Mouse (Mus musculus) liver, embryonic 13.5 days (tissue): Measurements from ENCODE around the gene Tmem92. TPM values are rescaled to one million over a fixed set of nuclear protein-coding genes. Genes with fewer than 3 reads are reported as not detected.

Experiments
- ATAC-seq: fragments of 200-750 bp; cut with Nextera tagmentation; 2 replicates; pipeline ENCODE4 v1.8.0; 2017; ENCODE audit warnings: low read depth, mild to moderate bottlenecking, moderate number of reproducible peaks, moderate library complexity
- DNase-seq: peaks from one replicate; pipeline ENCODE4 v3.0.0; 2022
- H3K27ac ChIP-seq: fragments of 300-500 bp; sonication (generic); 2 replicates; pipeline ENCODE4 v1.5.1; 2015; ENCODE audit warnings: moderate library complexity, mild to moderate bottlenecking, inconsistent platforms
- H3K27me3 ChIP-seq: fragments of 300-500 bp; sonication (generic); 2 replicates; pipeline ENCODE4 v1.6.1; 2015; ENCODE audit warnings: mild to moderate bottlenecking, inconsistent platforms
- H3K36me3 ChIP-seq: fragments of 300-500 bp; sonication (generic); 2 replicates; pipeline ENCODE4 v1.6.1; 2015; ENCODE audit warnings: mild to moderate bottlenecking, inconsistent platforms
- H3K4me1 ChIP-seq: fragments of 300-500 bp; sonication (generic); replicated peaks from 2 replicates; pipeline ENCODE4 v1.6.1; 2015; ENCODE audit warnings: inconsistent platforms
- H3K4me2 ChIP-seq: fragments of 300-500 bp; sonication (generic); 2 replicates; pipeline ENCODE4 v1.6.1; 2015; ENCODE audit warnings: inconsistent platforms, mild to moderate bottlenecking, moderate library complexity
- H3K4me3 ChIP-seq: fragments of 300-500 bp; sonication (generic); replicated peaks from 2 replicates; pipeline ENCODE4 v1.5.1; 2015; ENCODE audit warnings: mild to moderate bottlenecking, inconsistent platforms
- H3K9ac ChIP-seq: fragments of 300-500 bp; sonication (generic); 2 replicates; pipeline ENCODE4 v1.6.1; 2015; ENCODE audit warnings: mild to moderate bottlenecking, inconsistent platforms
- H3K9me3 ChIP-seq: fragments of 300-500 bp; sonication (generic); replicated peaks from 2 replicates; pipeline ENCODE4 v1.6.1; 2016; ENCODE audit warnings: inconsistent platforms
- WGBS: fragments of 180-500 bp; shearing (Covaris S2); methylation state at CpG from one replicate; pipeline ENCODE4 v1.1.7; 2015; ENCODE audit not compliant: insufficient replicate concordance; 5-methylcytosine and 5-hydroxymethylcytosine counted together
- polyA plus RNA-seq: library from polyadenylated mRNA; unstranded; fragments of >200 nt; fragmentation: Nextera tagmentation; extraction: Ambion mirVana; gene quantifications from 2 replicates; pipeline ENCODE4 v1.2.1, GENCODE M21; 2015

Gene Tmem92
- polyA plus RNA-seq, 1 experiment from 2014 or later = not detected

DNA sequence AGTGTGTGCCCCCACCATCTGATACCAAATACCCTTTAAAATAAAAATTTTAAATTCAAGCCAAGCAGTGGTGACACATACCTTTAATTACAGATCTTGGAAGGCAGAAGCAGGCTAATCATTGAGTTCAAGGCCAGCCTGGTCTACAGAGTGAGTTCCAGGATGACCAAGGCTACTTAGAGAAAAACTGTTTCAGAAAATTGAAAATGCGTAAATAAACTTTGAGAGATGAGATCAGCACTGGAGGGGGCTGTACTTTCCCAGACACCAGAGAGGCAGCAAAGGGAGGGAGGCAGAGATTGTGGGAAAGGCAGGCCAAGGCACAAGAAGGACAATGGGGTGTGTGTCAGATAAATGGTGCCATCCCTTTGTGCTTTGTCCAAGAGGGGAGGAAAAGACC lies 20.2 kb downstream of the Tmem92 start:
- Histone ChIP-seq H3K4me1 (no peaks in the 10 kb centered on the region), H3K27me3 (no peaks in the 10 kb centered on the region), H3K27ac (no peak overlapping the region), H3K4me2 (no peak overlapping the region), H3K36me3 (no peaks in the 10 kb centered on the region), H3K9ac (no peak overlapping the region), H3K9me3 (no peaks in the 10 kb centered on the region), H3K4me3 (no peak overlapping the region)
- DNase-seq (no peak), ATAC-seq (no peak)
- WGBS = 64% methylated on average over 1 of the region's 1 CpGs

DNA sequence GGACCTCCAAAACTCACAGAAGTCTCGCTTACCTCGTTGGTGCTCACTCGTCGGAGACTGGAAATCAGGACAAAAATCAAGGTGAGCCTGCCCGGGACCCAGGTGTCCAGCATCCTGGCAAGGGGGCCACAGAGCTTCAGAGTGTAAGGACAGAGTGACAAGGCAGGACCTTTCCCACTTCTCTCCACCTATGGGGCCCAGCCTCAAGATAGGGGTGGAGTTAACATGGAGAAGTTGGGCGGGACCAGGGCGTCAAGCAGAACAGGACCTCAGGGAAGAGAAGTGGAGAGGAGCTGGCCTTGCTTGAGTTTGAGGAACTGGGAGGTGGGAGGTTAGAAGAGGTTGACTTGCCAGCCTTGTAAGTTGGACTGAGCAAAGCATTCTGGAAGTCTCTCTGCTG lies 21.7 kb downstream of the Tmem92 start:
- Histone ChIP-seq H3K27me3 (no peaks in the 10 kb centered on the region), H3K4me2 (no peak overlapping the region), H3K27ac (no peak overlapping the region), H3K36me3 (no peaks in the 10 kb centered on the region), H3K4me3 (no peak overlapping the region), H3K9me3 (no peaks in the 10 kb centered on the region), H3K4me1 (no peaks in the 10 kb centered on the region), H3K9ac (no peak overlapping the region)
- 56% methylated on average over 7 of the region's 7 CpGs for WGBS
- DNase-seq = no peak
- no peak for ATAC-seq

DNA sequence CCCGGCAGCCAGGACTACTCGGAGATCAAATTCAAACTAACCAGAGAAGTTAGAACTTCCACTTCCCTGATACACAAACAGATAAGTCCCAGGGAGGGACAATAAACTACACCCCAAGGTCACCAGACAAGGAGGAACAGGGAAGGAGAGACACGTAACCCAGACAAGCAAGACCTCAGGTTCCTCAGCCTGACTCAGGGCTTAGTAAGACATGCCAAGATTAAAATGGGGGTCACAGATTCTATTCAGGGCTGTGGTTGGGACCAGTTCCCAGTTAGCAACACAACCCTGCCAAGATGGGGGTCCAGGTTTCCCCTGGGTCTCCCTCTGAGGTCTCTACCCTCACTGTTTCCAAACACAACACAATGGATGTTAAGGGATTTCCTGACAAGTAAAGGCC lies 22.1 kb downstream of the Tmem92 start:
- no peak for DNase-seq
- Histone ChIP-seq H3K27me3 (no peaks in the 10 kb centered on the region), H3K36me3 (no peaks in the 10 kb centered on the region), H3K27ac (no peak overlapping the region), H3K4me2 (no peak overlapping the region), H3K9me3 (no peaks in the 10 kb centered on the region), H3K4me3 (no peak overlapping the region), H3K4me1 (no peaks in the 10 kb centered on the region), H3K9ac (no peak overlapping the region)
- no peak for ATAC-seq
- WGBS = 40% methylated on average over 3 of the region's 3 CpGs

DNA sequence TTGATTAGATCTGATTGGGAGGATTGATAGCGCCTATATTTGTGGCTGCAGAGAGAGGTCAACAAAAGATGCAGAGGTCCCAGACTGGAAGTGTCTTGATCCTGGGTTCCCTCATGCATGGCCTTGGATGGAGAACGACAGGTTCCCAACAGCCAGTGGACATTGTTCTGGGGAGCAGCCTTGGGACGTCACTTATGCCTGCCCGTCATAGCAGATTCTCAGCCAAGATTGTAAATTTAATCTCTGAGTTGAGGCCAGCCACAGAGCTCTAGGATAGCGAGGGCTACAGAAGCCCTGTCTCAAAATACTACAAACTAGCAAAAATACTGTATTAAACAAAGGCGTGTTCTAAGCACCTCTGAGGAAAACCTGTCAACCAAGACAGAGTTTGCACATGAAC lies 22.6 kb downstream of the Tmem92 start:
- Histone ChIP-seq H3K4me1 (no peaks in the 10 kb centered on the region), H3K36me3 (no peaks in the 10 kb centered on the region), H3K4me2 (no peak overlapping the region), H3K27ac (no peak overlapping the region), H3K4me3 (no peak overlapping the region), H3K9me3 (no peaks in the 10 kb centered on the region), H3K27me3 (no peaks in the 10 kb centered on the region), H3K9ac (no peak overlapping the region)
- 56% methylated on average over 6 of the region's 6 CpGs for WGBS
- ATAC-seq (no peak), DNase-seq (no peak)

DNA sequence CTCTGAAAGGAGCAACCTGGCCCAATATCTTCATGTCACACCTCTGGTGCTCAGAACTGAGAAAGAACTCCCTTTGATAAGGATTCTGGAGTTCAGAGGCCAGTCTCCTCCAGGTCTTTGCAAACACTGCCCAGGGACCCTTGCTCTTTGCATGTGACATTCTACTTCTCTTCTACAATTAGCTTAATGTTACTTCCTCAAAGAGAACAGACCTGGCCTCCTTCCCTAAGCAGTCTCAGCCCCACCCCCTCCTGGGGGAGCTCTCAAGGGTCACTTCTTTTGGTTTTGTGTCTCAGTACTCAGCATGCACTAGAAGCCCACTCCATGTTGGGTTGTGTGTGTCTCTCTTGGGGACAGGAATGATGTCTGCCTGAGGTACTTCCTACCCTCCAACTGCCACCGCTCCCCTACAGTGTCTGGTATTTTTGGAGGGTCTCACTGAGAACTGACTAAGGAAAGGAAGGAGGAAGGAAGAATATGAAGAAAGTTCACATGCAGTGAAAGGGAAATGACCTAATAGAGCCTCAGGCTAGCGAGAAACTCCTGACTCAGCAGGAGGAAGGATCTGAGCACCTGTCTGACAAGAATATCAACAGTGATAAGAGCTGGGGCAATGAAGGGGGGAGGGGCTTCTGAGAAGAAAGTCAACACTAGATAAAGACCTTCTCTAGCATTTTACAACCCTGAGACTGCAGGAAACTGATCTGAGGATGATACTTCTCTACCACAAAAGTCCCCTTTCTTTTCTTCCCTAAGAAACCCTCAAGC lies 29.4 kb downstream of the Tmem92 start:
- no peak for ATAC-seq
- Histone ChIP-seq H3K9me3 (no peaks in the 10 kb centered on the region), H3K27ac (no peak overlapping the region), H3K36me3 (no peaks in the 10 kb centered on the region), H3K4me1 (no peaks in the 10 kb centered on the region), H3K4me3 (no peak overlapping the region), H3K27me3 (no peaks in the 10 kb centered on the region), H3K4me2 (no peak overlapping the region), H3K9ac (no peak overlapping the region)
- no peak for DNase-seq
- 10% methylated on average over 2 of the region's 2 CpGs for WGBS

DNA sequence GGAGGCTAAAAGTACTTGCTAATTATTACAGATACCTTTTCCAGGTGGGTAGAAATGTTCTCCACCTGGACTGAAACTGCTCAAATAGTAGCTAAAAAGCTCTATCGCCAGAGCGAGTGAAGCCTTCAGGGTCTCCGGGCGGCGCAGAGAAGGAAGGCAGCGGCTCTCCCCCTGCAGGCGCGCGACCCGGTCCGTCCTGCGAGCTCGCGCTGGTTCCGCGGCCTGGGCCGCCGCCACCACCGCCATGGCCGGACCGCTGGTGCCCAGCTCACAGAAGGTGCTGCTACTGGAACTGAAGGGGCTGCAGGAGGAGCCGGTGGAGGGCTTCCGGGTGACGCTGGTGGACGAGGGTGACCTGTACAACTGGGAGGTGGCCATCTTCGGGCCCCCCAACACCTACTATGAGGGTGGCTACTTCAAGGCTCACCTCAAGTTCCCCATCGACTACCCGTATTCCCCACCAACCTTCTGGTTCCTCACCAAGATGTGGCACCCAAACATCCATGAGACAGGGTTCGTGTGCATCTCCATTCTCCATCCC lies 40.7 kb downstream of the Tmem92 start, which contains the start of gene Cdc34b:
TSS of gene Cdc34b (plus strand) at position 51 of the 541 bp plus-strand sequence.
- ATAC-seq = no peak
- no peak within 1 kb of the TSS for H3K4me2 ChIP-seq
- H3K27me3 ChIP-seq = peaks cover 3% of the 10 kb centered on the region; the same call in 1 of the 2 replicates
- DNase-seq = no peak
- no peak within 1 kb of the TSS for H3K4me3 ChIP-seq
- no peak within 1 kb of the TSS for H3K27ac ChIP-seq
- H3K9ac ChIP-seq = no peak within 1 kb of the TSS
- no peaks in the 10 kb centered on the region for H3K9me3 ChIP-seq
- H3K36me3 ChIP-seq = no peaks in the 10 kb centered on the region
- no peaks in the 10 kb centered on the region for H3K4me1 ChIP-seq
- WGBS = 62% methylated on average over 29 of the region's 29 CpGs

DNA sequence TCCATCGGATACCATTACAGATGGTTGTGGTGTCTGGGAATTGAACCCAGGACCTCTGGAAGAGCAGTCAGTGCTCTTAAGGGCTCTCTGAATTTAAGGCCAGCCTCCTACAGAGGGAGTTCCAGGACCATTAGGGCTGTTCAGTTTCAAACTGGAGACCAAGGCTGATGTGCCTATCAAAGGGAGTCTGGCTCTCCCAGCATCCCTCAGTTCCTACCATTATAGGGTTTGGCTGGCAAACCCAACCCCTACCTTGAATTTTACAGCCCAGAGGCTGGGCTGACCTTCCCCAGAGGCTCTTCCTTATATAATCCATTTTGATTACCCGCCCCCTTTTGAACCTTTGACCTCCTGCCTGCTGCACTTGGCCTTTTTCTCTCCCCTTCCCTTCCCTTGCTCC lies 46.8 kb downstream of the Tmem92 start:
- Histone ChIP-seq H3K4me2 (no peak overlapping the region), H3K36me3 (no peaks in the 10 kb centered on the region), H3K27ac (no peak overlapping the region), H3K27me3 (no peaks in the 10 kb centered on the region), H3K4me3 (no peak overlapping the region), H3K9ac (no peak overlapping the region), H3K9me3 (no peaks in the 10 kb centered on the region), H3K4me1 (no peaks in the 10 kb centered on the region)
- DNase-seq (no peak), ATAC-seq (no peak)
- WGBS = 45% methylated on average over 2 of the region's 2 CpGs

DNA sequence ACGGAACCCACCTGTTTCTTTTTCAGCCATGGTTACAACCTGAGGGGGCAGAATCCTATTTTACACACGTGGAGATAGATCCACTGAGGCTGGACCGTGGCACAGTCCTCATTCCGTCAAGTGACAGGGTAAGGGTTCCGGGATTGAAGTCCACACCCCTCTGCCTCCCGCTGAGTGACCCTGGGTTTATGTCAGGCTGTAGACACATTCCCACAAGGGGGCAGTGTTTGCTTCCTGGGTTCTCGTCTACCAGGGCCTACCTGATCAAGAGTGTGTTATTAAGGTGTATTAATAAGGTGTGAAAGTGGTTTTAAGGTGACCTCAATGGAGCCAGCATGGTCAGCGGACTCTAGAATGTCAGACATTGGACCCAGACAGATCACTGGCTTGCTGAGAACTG lies 49.7 kb downstream of the Tmem92 start:
- ATAC-seq = no peak
- 31% methylated on average over 8 of the region's 8 CpGs for WGBS
- H3K4me1 ChIP-seq = no peaks in the 10 kb centered on the region
- DNase-seq = no peak
- no peak overlapping the region for H3K27ac ChIP-seq
- H3K9me3 ChIP-seq = no peaks in the 10 kb centered on the region
- H3K4me3 ChIP-seq = no peak overlapping the region
- H3K27me3 ChIP-seq = no peaks in the 10 kb centered on the region
- H3K9ac ChIP-seq = no peak overlapping the region
- no peak overlapping the region for H3K4me2 ChIP-seq
- H3K36me3 ChIP-seq = no peaks in the 10 kb centered on the region

DNA sequence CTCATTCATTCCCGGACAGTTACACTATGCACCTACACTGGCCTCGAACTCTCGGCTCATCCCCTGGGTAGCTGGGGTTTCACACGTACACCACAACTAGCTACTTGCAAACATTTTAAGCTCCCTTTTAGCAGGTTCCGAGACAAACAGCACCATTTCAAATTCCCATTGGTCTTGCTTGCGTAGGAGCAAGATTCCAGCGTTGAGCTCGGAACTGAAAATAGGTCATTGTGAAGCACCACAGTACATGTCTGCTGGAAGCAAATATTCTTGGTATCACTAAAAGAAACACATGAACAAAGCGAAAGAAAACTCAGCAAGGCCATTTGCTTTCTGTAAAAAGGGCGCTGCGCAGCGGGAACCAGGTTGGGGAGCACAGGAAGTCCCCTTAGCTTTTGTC lies 51.3 kb downstream of the Tmem92 start:
- Histone ChIP-seq H3K27me3 (no peaks in the 10 kb centered on the region), H3K4me2 (no peak overlapping the region), H3K27ac (no peak overlapping the region), H3K36me3 (no peaks in the 10 kb centered on the region), H3K4me1 (no peaks in the 10 kb centered on the region), H3K9ac (no peak overlapping the region), H3K9me3 (no peaks in the 10 kb centered on the region), H3K4me3 (no peak overlapping the region)
- no peak for DNase-seq
- 67% methylated on average over 12 of the region's 12 CpGs for WGBS
- no peak for ATAC-seq

DNA sequence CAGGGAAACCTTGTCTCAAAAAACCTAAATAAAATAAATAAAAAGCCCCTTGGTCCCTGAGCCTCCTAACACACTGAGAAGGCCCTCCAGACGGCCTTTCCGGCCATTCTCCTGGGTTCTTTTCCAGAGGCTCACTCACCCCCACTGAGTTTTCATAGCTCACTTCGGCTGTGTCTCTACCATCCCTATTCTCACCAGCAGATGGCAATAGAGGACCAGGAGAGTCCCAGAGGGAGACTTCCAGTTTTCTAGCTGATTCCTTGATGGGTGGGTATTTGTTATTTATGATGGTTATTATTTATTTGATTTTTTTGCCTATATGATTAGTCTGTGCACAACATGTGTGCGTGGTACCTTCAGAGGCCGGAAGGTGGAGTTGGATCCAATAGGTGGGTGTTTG lies 52.2 kb downstream of the Tmem92 start:
- DNase-seq = peak; percentile 8
- Histone ChIP-seq H3K4me1 (no peaks in the 10 kb centered on the region), H3K27ac (no peak overlapping the region), H3K9ac (no peak overlapping the region), H3K4me2 (no peak overlapping the region), H3K27me3 (no peaks in the 10 kb centered on the region), H3K4me3 (no peak overlapping the region), H3K9me3 (no peaks in the 10 kb centered on the region), H3K36me3 (no peaks in the 10 kb centered on the region)
- 24% methylated on average over 5 of the region's 5 CpGs for WGBS
- no peak for ATAC-seq

DNA sequence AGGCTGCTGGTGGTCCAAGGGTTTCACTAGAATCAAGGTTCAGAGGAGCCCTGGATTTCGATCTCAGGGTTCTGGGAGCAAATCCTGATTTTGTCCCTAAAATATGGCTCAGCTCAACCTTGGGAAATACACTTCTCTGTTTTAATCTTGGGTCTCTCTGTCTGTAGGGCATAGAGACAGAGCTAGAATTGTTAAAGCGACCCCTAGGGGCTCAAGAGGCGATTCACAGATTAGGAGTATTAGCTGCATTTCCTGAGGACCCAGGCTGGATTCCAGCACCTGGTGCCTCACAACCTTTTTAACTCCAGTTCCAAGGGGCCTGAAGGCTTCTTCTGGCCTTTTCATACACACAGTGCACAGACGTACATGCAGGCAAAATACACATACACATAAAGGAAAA lies 52.9 kb downstream of the Tmem92 start:
- H3K4me1 ChIP-seq = no peaks in the 10 kb centered on the region
- no peaks in the 10 kb centered on the region for H3K9me3 ChIP-seq
- H3K9ac ChIP-seq = no peak overlapping the region
- no peaks in the 10 kb centered on the region for H3K36me3 ChIP-seq
- no peak overlapping the region for H3K27ac ChIP-seq
- H3K27me3 ChIP-seq = no peaks in the 10 kb centered on the region
- WGBS = 24% methylated on average over 4 of the region's 4 CpGs
- H3K4me2 ChIP-seq = no peak overlapping the region
- no peak for DNase-seq
- H3K4me3 ChIP-seq = no peak overlapping the region
- no peak for ATAC-seq

DNA sequence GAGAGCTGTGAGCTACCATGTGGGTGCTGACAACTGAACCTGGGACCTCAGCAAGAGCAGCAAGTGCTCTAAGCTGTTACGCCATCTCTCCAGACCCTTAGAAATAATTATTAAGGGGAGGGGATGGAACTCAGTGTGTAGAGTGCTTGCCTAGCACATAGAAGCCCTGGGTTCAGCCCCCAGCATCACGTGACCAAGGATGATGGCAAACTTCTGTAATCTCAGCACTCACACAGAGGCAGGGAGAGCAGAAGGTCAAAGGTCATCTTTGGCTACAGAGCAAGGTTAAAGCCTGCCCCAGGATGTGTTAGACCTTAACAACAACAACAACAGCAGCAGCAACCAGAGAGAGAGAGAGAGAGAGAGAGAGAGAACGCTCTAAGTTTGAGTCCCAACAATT lies 54.0 kb downstream of the Tmem92 start:
- Histone ChIP-seq H3K4me2 (no peak overlapping the region), H3K4me1 (no peaks in the 10 kb centered on the region), H3K9me3 (no peaks in the 10 kb centered on the region), H3K4me3 (no peak overlapping the region), H3K36me3 (no peaks in the 10 kb centered on the region), H3K27me3 (no peaks in the 10 kb centered on the region), H3K27ac (no peak overlapping the region), H3K9ac (no peak overlapping the region)
- ATAC-seq (no peak), DNase-seq (no peak)
- 62% methylated on average over 3 of the region's 3 CpGs for WGBS
